Mouse (Mus musculus) hindbrain, embryonic 13.5 days (tissue): ENCODE measurements around the gene Psme4. TPM values are rescaled to one million over a fixed set of nuclear protein-coding genes. Genes with fewer than 3 reads are reported as not detected.

Experiments
- ATAC-seq: fragments of 200-750 bp; cut with Nextera tagmentation; 2 replicates; pipeline ENCODE4 v1.8.0; 2017; ENCODE audit warnings: moderate TSS enrichment; ENCODE audit not compliant: low FRiP score
- H3K27ac ChIP-seq: fragments of 300-500 bp; sonication (generic); 2 replicates; pipeline ENCODE4 v1.5.1; 2015; ENCODE audit warnings: inconsistent platforms, mild to moderate bottlenecking, moderate library complexity
- H3K27me3 ChIP-seq: fragments of 300-500 bp; sonication (generic); 2 replicates; pipeline ENCODE4 v1.6.1; 2015; ENCODE audit warnings: mild to moderate bottlenecking, inconsistent platforms
- H3K36me3 ChIP-seq: fragments of 300-500 bp; sonication (generic); 2 replicates; pipeline ENCODE4 v1.6.1; 2015; ENCODE audit warnings: mild to moderate bottlenecking, inconsistent platforms
- H3K4me1 ChIP-seq: fragments of 300-500 bp; sonication (generic); replicated peaks from 2 replicates; pipeline ENCODE4 v1.6.1; 2015; ENCODE audit warnings: inconsistent platforms
- H3K4me2 ChIP-seq: fragments of 300-500 bp; sonication (generic); 2 replicates; pipeline ENCODE4 v1.6.1; 2015; ENCODE audit warnings: inconsistent platforms, mild to moderate bottlenecking, moderate library complexity
- H3K4me3 ChIP-seq: fragments of 300-500 bp; sonication (generic); 2 replicates; pipeline ENCODE4 v1.5.1; 2015; ENCODE audit warnings: mild to moderate bottlenecking, inconsistent platforms
- H3K9ac ChIP-seq: fragments of 300-500 bp; sonication (generic); 2 replicates; pipeline ENCODE4 v1.6.1; 2015; ENCODE audit warnings: mild to moderate bottlenecking, inconsistent platforms
- H3K9me3 ChIP-seq: fragments of 300-500 bp; sonication (generic); 2 replicates; pipeline ENCODE4 v1.6.1; 2016; ENCODE audit warnings: inconsistent platforms
- WGBS: fragments of 180-500 bp; shearing (Covaris S2); methylation state at CpG from one replicate; pipeline ENCODE4 v1.1.7; 2015; 5-methylcytosine and 5-hydroxymethylcytosine counted together
- polyA plus RNA-seq: library from polyadenylated mRNA; unstranded; fragments of >200 nt; fragmentation: Nextera tagmentation; extraction: Ambion mirVana; gene quantifications from 2 replicates; pipeline ENCODE4 v1.2.1, GENCODE M21; 2015

The Psme4 gene
- polyA plus RNA-seq, 1 experiment from 2014 or later = 20.8 TPM

- Histone ChIP-seq H3K4me1 (no peaks in the 10 kb centered on the region), H3K27ac (no peak overlapping the region), H3K9ac (no peak overlapping the region), H3K9me3 (no peaks in the 10 kb centered on the region), H3K4me2 (no peak overlapping the region), H3K27me3 (no peaks in the 10 kb centered on the region), H3K36me3 (peaks cover 7% of the 10 kb centered on the region), H3K4me3 (no peak overlapping the region)
- no peak for ATAC-seq
- WGBS = 98% methylated on average over 3 of the region's 3 CpGs
Measured at GRCm38 (mm10) chr11:30912311-30912710, 140.8 kb downstream of the Psme4 start.

DNA sequence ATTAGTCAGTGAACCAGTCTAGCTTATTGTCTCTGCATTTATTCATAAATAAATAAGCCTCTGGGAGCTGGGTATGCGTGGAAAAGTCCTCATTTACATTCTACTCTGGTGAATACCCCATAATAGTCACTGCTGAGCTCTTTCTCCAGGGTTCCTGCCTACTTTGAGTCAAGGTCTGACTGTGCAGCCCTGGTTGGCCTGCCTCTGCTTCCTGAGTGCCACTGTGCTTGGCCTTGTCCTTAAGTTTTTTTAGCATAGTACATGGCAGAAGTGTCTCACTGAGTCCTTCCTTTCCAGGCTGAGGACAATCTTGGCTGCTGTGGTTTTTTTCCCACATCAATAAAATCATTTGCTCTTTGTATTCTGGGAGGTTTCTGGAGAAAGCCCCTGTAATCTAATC lies 149.1 kb downstream of the Psme4 start:
- no peaks in the 10 kb centered on the region for H3K9me3 ChIP-seq
- H3K4me3 ChIP-seq = no peak overlapping the region
- no peak overlapping the region for H3K27ac ChIP-seq
- WGBS = 58% methylated on average over 1 of the region's 1 CpGs
- ATAC-seq = no peak
- H3K27me3 ChIP-seq = no peaks in the 10 kb centered on the region
- no peak overlapping the region for H3K9ac ChIP-seq
- no peaks in the 10 kb centered on the region for H3K4me1 ChIP-seq
- H3K4me2 ChIP-seq = no peak overlapping the region
- peaks cover 13% of the 10 kb centered on the region for H3K36me3 ChIP-seq

DNA sequence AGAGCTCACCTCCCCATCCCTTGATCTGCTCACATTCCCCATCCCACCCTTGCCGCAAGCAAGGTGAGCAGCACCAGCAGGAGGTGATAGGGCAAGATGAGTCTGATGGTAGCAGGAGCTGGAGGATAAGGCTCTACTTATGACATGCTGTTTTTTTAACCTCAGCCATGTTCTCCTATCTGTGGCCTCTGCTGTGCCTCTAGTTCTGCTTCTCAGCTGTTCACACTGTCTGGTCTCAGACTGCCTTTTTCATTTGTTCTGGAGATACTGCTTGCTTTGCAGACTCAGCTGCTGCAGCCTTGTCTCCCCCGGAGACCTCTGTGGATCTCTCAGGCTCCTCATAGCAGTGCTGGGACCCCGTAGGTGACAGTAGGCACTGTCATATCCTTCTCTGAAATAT lies 151.8 kb downstream of the Psme4 start:
- Histone ChIP-seq H3K9me3 (no peaks in the 10 kb centered on the region), H3K9ac (no peak overlapping the region), H3K27ac (no peak overlapping the region), H3K27me3 (no peaks in the 10 kb centered on the region), H3K4me1 (no peaks in the 10 kb centered on the region), H3K4me2 (no peak overlapping the region), H3K4me3 (no peak overlapping the region), H3K36me3 (peaks cover 34% of the 10 kb centered on the region)
- WGBS = 98% methylated on average over 3 of the region's 3 CpGs
- ATAC-seq = no peak

DNA sequence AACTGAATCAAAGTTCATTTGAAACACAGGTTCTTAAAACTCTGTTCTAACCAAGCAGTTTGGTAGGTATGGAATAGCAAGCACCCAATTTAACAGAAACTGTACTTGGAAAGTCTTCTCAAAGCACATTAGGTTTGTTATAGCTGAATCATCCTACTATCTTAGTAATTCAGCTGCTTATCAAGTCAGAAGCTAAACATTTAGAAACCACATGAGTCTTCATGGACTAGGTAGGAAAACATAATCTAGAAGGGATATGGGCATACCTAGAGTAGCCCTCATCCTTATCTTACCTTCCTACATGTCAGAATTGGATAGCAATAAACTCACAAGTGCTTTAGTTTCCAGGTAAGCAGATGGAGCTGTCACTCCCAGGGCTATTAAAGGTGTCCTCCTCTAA lies 156.6 kb downstream of the Psme4 start:
- H3K9ac ChIP-seq = no peak overlapping the region
- H3K36me3 ChIP-seq = peaks cover 57% of the 10 kb centered on the region
- no peaks in the 10 kb centered on the region for H3K4me1 ChIP-seq
- H3K4me2 ChIP-seq = no peak overlapping the region
- H3K27ac ChIP-seq = no peak overlapping the region
- H3K9me3 ChIP-seq = no peaks in the 10 kb centered on the region
- no peaks in the 10 kb centered on the region for H3K27me3 ChIP-seq
- ATAC-seq = no peak
- no peak overlapping the region for H3K4me3 ChIP-seq

DNA sequence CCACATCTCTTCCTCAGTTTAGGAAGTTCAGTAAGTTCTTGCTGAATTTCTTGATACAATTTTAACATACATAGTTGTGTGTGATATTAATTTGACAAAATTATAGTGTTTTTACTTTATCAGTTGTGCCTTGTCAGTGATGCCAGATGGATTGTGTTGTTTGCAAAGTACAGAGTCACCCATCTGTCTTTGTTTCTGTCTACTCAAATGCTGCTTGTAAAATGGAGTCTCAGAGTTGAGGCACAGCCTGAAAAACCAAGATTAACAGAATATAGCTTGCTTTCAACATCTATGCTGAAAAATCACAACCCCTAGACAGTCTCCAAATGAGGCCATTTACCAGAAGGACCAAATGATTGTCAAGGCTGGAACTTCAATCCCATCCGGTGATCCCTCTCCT lies 157.0 kb downstream of the Psme4 start:
- WGBS = 100% methylated on average over 1 of the region's 1 CpGs
- ATAC-seq = no peak
- Histone ChIP-seq H3K4me3 (no peak overlapping the region), H3K27me3 (no peaks in the 10 kb centered on the region), H3K27ac (no peak overlapping the region), H3K36me3 (peaks cover 55% of the 10 kb centered on the region), H3K9me3 (no peaks in the 10 kb centered on the region), H3K9ac (no peak overlapping the region), H3K4me2 (no peak overlapping the region), H3K4me1 (no peaks in the 10 kb centered on the region)

Other genes with a start within 250 kb of the Psme4 start
- gene Acyp2, start 122.1 kb upstream of the Psme4 start, polyA plus RNA-seq = 21.4 and 21.9 TPM in 2 replicates
- gene Gpr75, start 113.6 kb downstream of the Psme4 start, polyA plus RNA-seq = 4.7 and 4.8 TPM in 2 replicates
- 32.0 and 33.8 TPM in 2 replicates for gene Asb3, start 113.7 kb downstream of the Psme4 start, polyA plus RNA-seq
- gene Erlec1, start 182.6 kb downstream of the Psme4 start, polyA plus RNA-seq = 11.2 and 11.5 TPM in 2 replicates
- gene Chac2, start 214.6 kb downstream of the Psme4 start, polyA plus RNA-seq = 23.9 and 26.3 TPM in 2 replicates